Mouse (Mus musculus) spleen, adult 2 months (tissue): ENCODE results near the gene Map3k9.

ENCODE experiments used
- CTCF ChIP-seq: fragments of 200-500 bp; IDR thresholded peaks from 2 replicates; pipeline ENCODE4 v1.5.1; 2011; ENCODE audit warnings: mild to moderate bottlenecking, inconsistent platforms; ENCODE audit not compliant: insufficient read depth, insufficient read length, insufficient replicate concordance; ENCODE audit errors: extremely low read depth
- POLR2A ChIP-seq: fragments of 200-500 bp; IDR thresholded peaks from 2 replicates; pipeline ENCODE4 v1.6.1; 2011; ENCODE audit warnings: low read depth, low read length, inconsistent platforms

DNA sequence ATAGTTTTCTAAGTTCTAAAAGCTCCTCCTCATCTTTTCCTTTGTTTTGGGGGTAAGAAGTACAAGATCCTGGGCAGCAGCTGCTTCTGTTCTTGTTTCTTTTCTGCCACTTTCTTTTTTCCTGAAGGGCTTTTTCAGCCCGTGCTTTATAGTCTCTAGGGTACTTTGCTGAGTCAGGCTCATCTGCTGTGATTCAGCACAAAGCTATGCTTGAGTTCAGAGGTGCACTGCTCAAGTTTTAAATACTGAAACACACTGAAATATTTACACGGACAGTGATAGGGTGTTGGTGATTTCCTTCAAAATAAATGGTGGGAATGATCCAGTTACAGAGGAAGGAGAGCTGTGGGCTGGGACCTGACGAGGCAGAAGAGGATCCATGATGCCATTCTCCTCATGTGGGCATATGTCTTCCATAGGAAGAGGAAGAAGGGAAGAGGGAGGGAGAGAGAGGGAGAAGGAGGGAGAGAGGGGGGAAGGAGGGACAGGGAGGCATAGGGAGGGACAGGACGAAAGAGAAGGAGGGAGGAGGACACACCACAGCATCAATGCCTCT, 32.9 kb downstream of the Map3k9 start:
- no peak for TF ChIP-seq CTCF
- no peak for TF ChIP-seq POLR2A
